Mouse (Mus musculus): ENCODE measurements at regions not wholly inside any gene's neighbourhood (a gene's known extent, or its start where the extent isn't known, plus 50 kb on each side); places are given as distances from the start of the nearest gene placed in this dataset.

DNA sequence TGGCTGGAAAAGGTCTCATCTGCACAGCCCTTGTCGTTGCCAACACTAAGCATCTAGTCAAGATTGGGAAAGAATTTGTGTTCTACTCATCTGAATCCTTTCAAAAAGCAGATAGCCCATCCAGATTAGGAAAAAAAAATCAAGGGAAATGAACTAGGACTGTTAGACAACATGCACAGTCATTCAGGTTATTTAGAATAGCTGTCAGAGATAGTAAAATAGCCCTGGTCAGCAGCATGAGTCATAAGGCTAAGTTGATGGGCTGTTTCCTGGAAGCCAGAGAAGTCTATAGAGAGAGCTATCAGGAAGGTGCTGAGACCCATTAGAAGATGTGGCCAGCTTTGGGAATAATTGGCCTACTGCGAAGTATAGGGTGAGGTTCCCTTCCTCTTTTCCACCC is 1447.4 kb downstream of the Slc22a22 start:
- DNase-seq: no peak

DNA sequence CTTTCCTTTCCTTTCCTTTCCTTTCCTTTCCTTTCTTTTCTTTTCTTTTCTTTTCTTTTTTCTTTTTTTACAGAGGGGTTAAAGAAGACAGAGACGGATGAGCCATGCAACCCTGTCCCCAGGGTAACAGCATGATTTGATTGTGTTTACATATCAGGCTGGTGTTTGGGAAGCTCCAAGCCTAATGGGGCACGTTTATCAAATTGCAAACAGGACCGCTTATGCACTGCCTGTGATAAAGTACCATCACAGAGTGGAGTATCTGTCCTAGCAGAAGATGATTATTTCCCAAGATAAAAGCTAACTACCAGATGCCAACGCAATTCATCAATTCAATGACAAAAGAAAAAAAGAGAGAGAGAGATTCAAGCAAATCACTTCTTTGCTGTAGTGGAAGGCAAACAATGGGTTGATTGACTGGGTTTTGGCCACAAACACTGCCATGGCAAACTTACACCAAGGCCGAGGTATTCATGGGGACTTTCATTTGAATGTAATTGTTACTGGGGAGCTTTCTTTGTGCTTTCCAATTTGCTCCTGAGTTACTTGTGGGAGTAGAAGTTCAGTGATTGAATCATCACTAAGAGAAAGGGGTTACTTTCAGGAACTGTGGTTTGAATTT is 1450.1 kb downstream of the Slc22a22 start:
- DNase-seq: no peak

DNA sequence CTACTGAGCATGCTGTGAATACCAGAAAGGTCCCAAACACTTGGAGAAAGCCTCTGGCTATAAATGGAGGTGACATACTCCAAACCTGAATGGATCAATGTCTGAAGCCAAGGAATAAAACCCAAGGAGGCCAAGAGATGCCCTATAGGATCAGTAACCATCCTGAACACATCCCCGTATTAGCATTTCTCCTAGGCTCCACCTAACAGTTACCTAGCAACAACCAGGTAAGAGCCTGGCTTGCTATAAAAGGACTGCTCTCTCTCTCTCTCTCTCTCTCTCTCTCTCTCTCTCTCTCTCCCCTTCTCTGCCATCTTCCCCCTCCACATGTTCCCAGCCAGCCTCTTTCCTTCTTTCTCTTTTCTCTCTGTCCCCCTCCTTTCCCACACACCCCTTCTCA is 1452.7 kb downstream of the Slc22a22 start:
- no peak for DNase-seq

DNA sequence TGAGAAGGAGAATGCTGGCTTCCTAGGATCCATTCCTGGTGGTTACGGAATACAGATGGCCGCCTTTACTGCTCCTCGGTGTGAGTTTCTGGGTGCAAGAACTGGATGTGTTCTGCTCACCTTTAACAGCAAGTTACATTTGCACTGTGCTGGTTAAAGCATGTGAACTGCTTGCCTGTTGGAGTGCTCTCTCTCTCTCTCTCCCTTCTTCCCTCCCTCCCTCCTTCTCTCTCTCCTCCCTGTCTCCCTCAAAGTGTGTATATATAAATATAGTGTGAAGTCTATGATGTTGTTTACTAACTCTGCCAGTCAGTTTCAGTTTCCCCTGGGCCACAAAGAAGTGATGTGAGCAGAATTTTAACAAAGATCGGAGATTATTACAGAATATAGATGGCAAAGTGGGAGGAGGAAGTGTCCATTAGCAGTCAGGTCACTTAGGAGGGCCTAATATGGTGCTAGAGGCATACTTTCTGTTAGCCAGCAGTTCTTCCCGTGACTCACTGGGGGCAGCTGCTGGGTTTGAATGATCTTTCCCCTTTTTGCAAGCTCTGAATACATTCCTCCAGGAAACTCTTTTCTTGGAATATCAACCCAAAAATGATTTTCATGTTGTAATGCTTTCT is 1453.5 kb downstream of the Slc22a22 start:
- DNase-seq: no peak

DNA sequence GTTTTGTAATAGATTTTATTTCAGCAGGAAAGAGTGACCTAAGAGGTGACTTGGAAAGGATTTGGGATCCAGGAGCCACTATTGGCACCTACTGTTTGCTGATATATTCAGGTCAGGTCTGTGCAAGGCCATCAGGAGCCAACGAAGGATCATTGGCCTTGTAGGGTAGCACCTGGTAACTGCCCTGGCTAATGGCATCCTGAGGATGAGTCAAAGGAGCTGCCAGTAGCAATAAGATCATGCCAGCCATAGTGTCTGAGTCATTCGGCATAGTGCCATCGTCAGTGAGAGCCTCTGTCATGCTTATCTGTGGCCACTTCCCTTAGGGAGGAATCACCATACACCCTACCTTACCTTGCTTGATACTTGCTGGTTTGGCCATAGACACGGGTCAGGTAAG is 1455.1 kb downstream of the Slc22a22 start:
- DNase-seq: no peak

DNA sequence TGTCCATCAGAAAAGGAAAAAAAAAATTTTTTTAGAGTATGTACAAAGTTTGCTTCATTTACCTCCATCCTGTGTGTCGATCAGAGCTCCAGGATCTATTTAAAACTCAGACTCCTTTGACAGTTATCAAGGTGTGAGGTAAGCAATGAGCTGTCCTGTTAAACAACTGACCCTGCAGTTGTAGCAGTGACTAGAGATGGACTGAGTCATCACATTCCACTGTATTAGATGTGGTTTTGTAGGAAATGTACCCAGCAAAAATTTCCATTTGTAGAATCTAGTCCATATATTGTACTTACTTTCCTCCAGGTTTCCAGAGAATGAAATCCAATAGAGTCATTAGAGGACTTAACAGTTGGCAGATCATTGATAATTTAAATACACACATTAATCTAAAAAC is 1459.3 kb downstream of the Slc22a22 start:
- DNase-seq: no peak

DNA sequence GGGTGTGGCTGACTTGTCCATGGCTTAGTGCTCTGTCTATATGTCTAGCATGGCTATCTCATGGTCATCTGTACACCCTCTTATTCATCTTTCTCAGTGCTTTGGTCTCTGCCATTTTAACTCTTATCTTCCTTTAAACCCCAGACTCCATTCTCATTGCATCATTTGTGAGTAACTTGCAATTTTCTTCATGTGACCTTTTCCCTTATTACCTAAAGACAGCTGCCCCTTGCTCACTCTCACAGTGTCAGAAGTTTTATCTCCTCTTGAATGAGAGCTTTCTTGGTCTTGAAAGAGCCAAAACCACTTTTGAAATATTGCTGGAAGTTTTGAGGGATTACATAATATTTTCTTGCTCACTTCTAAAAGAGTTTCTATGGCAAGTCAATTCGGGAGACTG is 1459.9 kb downstream of the Slc22a22 start:
- DNase-seq: no peak

DNA sequence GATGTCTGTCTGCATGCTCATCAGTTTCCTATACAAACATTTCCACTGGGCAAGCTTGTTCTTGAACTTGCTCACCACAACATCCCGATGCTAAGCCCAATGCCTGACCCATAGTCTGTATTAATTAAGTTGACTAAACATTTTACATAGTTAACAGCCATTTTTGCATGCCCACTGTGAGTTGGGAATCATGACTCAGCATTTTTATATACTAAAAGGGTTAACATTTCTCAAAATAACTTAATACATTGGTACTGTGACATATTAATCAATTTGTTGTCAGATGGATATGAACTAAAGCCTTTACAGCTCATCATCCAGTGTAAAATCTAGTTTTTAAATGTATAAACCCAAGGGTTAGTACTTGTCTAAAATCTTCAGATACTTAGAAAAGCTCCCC is 1461.4 kb downstream of the Slc22a22 start:
- no peak for DNase-seq

DNA sequence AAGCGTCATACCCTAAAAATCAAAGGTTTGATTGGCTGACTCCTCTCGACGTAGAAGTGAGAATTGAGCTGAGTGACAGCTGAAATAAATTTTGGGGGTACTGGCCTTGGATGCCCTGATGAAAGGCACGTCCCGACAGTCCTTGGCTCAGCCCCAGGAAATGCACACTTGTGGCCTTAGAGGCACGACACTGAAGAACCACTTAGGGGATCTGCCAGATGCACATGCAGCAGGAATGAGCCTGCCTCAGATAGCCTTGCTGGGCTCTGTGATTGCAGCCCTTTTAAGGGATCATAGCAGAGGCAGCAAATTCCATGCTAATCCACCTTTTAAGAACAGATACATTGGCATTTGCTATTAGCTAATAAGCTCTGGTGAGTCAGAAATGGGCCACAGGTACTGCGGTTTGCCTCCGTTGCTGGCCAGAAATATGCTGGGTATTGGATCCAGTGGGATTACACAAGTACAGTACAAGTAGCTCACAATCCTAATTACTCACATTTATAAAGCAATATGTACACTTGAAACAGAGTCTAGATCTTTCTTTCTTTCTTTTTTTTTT is 1463.3 kb downstream of the Slc22a22 start:
- DNase-seq: peak; percentile 88

DNA sequence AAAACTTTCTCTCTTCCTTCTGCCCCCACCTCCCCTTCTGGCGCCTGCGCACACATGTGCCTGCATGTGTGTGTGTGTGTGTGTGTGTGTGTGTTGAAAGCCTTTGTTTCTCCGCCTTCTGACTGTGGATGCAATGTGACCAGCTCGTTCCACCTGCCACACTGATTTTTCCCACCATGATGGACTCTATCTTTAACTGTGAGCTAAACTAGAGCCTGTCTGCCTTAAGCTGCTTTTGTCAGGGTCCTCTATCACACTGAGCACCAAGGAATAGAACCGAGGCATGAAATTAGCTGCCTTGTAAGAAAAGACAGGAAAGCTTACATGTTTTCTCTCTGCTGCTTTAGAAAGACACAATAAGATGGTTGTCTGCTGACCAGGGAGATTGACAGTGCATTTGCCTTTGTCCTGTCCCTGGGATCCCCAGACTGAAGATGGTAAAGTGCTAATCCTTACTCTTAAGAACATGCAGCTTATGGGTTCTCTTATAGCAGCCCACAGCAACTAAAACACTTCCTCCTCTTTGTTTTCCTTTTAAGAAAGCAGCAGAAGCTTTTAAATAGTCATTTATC is 1468.7 kb downstream of the Slc22a22 start:
- DNase-seq: no peak

DNA sequence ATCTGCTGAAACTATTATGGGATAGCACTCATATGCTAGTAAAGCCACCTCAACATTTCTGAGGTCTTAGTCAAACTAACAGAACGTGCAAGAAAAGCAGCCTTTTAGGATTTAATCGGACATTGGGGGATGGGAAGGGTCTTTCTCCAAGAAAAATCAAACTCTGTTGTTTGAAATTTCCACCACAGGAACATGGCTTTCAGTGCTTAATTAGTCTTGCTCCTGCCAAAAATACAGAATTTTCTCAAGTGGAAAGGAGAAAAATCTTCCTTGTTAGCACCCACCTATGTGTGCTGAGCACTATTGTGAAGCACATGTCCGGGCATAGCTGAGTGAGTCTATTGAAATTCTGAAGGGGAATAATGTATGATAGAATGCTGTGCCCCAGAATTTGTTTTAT is 1470.0 kb downstream of the Slc22a22 start:
- no peak for DNase-seq

DNA sequence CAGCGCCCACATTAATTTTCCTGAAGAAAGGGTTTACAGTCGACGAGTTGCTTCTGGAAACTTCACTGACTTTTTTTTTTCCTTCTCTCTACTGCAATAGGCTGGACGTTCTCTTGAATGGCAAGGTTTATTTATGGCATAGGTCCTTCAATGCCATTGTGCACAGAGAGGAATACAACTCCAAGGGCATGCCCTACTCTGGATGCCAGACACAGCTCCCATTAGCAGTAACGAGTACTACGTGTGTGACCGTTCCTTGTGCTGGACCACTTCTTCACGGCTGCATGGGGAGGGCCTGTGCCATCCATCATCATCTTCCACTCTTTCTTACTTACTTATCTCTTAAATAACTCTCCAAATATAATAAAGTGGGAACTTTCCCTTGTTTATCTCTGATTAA is 1472.1 kb downstream of the Slc22a22 start:
- DNase-seq: peak; percentile 82

DNA sequence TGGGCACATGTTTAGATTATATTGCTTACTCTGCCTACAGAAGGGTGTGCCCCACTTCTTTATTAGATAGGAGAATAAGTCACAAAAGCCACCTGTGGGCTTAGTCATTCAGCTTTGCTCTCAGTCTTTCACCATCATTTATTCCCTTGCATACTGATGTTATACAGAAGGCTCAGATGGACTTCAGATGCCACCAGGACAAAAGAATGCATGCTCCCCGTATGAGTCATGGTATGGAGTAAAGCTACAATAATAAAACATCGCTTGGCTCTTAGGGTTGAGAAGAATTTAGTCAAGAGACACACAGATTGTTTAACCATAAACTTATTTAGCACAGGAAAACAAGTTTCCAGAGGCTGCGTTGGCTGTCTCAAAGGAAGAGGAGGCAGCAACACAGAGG is 1473.5 kb downstream of the Slc22a22 start:
- no peak for DNase-seq

DNA sequence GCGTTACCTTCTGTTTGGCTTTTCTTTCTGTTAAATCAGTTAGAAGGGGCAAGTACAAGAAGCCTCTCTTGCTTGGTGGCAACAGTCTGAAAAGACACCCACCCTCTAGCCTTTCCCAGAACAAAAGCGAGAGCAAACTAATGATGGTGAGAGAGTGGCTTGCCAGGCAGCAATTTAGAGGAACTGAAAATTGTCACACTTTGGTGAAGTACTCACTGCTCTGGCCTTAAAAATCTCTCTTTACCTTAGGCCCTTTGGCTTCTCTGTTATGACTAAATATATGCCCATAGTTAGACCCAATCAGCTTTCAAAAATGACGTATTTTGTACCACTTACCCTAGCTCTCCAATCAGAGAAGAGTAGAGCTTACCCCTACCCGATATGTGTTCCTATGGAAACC is 1477.8 kb downstream of the Slc22a22 start:
- DNase-seq: no peak

DNA sequence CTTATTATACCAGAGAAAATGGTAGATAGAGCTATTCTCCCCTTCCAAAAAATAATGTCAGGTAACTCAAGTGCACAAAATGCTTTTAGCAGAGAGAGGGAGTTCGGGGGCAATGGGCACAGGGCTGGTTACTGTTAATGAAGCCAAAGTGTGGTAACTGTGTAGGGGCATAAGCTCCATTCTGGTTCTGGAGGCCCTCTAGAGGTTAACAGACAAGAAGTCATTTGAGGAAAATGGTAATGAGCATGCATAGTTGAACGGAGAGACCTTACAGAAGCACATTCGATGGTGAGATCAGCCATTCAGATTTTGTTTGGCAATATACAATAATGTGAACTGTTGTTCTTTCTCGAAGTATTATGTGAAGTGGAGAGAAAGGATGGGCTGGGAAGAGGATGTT is 1479.4 kb downstream of the Slc22a22 start:
- DNase-seq: no peak

DNA sequence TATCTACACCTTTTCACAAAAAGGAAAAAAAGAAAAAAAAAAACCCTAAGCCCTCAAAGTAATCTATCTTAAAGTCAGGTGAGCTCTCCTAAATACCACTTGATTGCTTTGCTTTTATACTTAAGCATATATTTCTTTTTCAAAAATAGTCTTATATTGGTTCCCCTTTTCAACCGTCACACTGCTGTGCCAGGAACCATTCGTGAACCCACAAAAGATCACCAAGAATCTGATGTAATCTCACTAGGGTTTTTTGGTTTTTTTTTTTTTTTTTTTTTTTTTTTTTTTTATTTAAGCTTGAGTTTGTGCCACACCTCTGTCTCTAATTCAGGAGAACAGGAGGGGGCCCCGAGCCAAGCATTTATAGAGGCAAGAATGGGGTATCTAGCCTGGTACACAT is 1482.7 kb downstream of the Slc22a22 start:
- no peak for DNase-seq

DNA sequence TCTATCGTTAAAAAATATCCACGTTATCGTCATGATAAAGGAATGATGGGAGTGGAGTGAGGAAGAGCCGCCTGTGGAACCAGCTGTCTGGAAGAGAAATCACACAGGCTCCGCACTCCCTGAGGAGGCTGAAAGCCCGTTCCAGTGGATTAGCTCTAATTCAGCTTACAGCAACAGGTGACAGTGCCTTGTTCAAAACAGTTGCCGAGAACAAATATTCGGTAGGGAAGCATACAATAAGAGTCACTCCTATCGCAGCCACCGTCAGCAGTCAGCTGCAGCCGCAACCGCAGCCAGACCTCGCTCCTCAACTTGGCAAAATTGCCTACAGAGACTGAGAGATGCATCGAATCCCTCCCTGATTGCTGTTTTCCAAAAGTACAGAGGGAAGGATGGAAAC is 1501.6 kb downstream of the Slc22a22 start:
- no peak for DNase-seq

DNA sequence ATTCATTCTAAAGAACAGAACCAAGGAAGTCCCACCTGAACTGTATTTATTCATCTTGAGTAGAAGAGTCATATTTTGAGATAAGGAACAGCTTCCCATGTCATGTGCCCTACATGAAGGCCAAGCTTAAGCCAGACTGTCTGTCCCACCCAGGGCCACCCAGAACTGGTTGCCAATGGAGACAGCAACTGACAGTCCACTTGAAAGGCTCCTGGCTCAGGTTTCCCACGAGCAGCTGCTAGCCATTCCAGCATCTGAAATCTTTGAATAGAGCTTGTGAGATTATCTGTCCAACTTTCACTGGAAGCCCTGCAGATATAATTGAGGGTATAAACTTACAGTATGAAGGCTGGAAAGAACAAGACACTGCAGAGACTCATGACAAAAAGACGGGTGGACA is 1510.6 kb downstream of the Slc22a22 start:
- no peak for DNase-seq

DNA sequence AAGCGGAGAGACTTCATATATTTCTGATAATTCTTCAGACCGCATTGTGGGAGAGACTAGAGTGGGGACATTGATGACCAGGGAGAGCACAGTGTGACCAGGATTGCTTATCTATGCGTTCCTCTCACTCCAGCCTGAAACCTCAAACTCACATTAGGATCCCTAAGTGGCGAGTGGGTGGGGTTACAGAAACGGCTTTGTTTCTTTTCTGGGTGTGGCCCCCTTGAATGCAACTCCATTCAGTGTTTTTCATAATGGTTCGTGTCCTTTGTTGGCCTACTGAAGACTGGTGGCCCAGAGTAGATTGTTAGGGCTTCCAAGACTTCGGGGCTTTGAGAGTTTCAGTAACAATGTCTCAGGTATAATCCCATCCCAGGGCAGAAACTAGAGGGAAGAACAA is 1512.1 kb downstream of the Slc22a22 start:
- no peak for DNase-seq

DNA sequence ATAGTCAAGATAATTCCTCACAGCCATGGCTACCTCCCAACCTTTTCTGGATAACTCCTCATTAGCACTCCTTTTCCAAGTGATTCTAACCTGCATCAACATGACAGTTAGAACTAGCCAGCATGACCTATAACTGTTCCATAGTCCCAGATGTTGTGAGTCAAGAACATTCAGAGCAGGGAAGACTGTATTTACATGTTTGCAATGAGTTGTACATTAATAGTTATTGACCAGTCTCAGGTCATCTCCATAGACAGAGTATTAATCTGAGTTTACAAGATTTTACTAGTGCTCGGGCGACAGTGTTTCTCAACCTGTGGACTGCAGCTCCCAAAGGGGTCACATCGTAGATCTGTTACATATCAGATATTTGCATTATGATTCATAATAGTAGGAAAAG is 1515.3 kb downstream of the Slc22a22 start:
- no peak for DNase-seq
